Comparison of ENCODE assay signal across 13 mouse cellular contexts in genomic region chr1:119407691-119408315, GRCm38 (mm10). TPM values are rescaled to one million over a fixed set of nuclear protein-coding genes. Genes with fewer than 3 reads are reported as not detected.
DNase-seq lines count a peak whose midpoint lies in the region; ATAC-seq lines count a peak whose summit lies in the region.
"Had no signal": no experiment of that assay in that cellular context is flagged by ENCODE, and none has a peak within 500 bp of the region (broad histone marks: within the 10 kb centered on the region; RNA-seq: fewer than 3 reads in every experiment).

No protein-coding gene starts in this region.

- H3K4me3 ChIP-seq in hindbrain, embryonic 13.5 days = no peak overlapping the region
- H3K4me3 ChIP-seq in hindbrain, embryonic 11.5 days (ENCODE audit: low read depth, low read length) = no peak overlapping the region
- H3K4me3 ChIP-seq in hindbrain, embryonic 14.5 days (replicated peaks; ENCODE audit: low read length) = no peak overlapping the region
- H3K4me3 ChIP-seq in kidney, embryonic 16.5 days (ENCODE audit: low read length) = no peak overlapping the region
- no peak overlapping the region for H3K4me3 ChIP-seq in midbrain, embryonic 16.5 days (ENCODE audit: low read depth, low read length)
- H3K4me3 ChIP-seq: heart, embryonic 13.5 days had no signal

- H3K27me3 ChIP-seq in hindbrain, embryonic 13.5 days = peaks cover 21% of the 10 kb centered on the region
- H3K27me3 ChIP-seq in hindbrain, embryonic 11.5 days (ENCODE audit: control insufficient read depth, insufficient read depth, low read length) = no peaks in the 10 kb centered on the region
- no peaks in the 10 kb centered on the region for H3K27me3 ChIP-seq in hindbrain, embryonic 14.5 days (ENCODE audit: control insufficient read depth, insufficient read depth, low read length)
- no peaks in the 10 kb centered on the region for H3K27me3 ChIP-seq in kidney, embryonic 16.5 days (ENCODE audit: insufficient read depth, low read length)
- no peaks in the 10 kb centered on the region for H3K27me3 ChIP-seq in midbrain, embryonic 16.5 days (ENCODE audit: control insufficient read depth, insufficient read depth, low read depth, low read length)

- no peaks in the 10 kb centered on the region for H3K9me3 ChIP-seq in hindbrain, embryonic 13.5 days
- no peaks in the 10 kb centered on the region for H3K9me3 ChIP-seq in hindbrain, embryonic 11.5 days (ENCODE audit: control insufficient read depth, low read length)
- no peaks in the 10 kb centered on the region for H3K9me3 ChIP-seq in hindbrain, embryonic 14.5 days (ENCODE audit: control insufficient read depth, low read length)
- H3K9me3 ChIP-seq in kidney, embryonic 16.5 days (ENCODE audit: low read length) = no peaks in the 10 kb centered on the region
- no peaks in the 10 kb centered on the region for H3K9me3 ChIP-seq in midbrain, embryonic 16.5 days (replicated peaks; ENCODE audit: control insufficient read depth, low read length, poor library complexity, severe bottlenecking)
- H3K9me3 ChIP-seq: heart, embryonic 13.5 days had no signal

- H3K36me3 ChIP-seq in hindbrain, embryonic 13.5 days = no peaks in the 10 kb centered on the region
- H3K36me3 ChIP-seq in hindbrain, embryonic 11.5 days (ENCODE audit: control insufficient read depth, insufficient read depth, low read length) = no peaks in the 10 kb centered on the region
- H3K36me3 ChIP-seq in hindbrain, embryonic 14.5 days (replicated peaks; ENCODE audit: control insufficient read depth, insufficient read depth) = no peaks in the 10 kb centered on the region
- H3K36me3 ChIP-seq in kidney, embryonic 16.5 days (ENCODE audit: insufficient read depth, low read length) = no peaks in the 10 kb centered on the region
- no peaks in the 10 kb centered on the region for H3K36me3 ChIP-seq in midbrain, embryonic 16.5 days (ENCODE audit: control insufficient read depth, insufficient read depth, low read length)
- H3K36me3 ChIP-seq: heart, embryonic 13.5 days had no signal

- no peak overlapping the region for H3K4me2 ChIP-seq in hindbrain, embryonic 13.5 days
- no peak overlapping the region for H3K4me2 ChIP-seq in hindbrain, embryonic 11.5 days (replicated peaks; ENCODE audit: low read depth, low read length)
- no peak overlapping the region for H3K4me2 ChIP-seq in hindbrain, embryonic 14.5 days (replicated peaks)
- no peak overlapping the region for H3K4me2 ChIP-seq in kidney, embryonic 16.5 days (replicated peaks; ENCODE audit: low read depth, low read length)
- no peak overlapping the region for H3K4me2 ChIP-seq in midbrain, embryonic 16.5 days (ENCODE audit: low read length)
- H3K4me2 ChIP-seq: heart, embryonic 13.5 days had no signal

- H3K27ac ChIP-seq in hindbrain, embryonic 13.5 days = no peak overlapping the region
- H3K27ac ChIP-seq in hindbrain, embryonic 11.5 days (ENCODE audit: low read depth, low read length) = no peak overlapping the region
- H3K27ac ChIP-seq in hindbrain, embryonic 14.5 days = no peak overlapping the region
- peak overlapping the region; percentile 35; the same call in 1 of the 2 replicates for H3K27ac ChIP-seq in kidney, embryonic 16.5 days (ENCODE audit: low read length)
- H3K27ac ChIP-seq in midbrain, embryonic 16.5 days (ENCODE audit: low read length) = no peak overlapping the region
- H3K27ac ChIP-seq: heart, embryonic 13.5 days had no signal

- no peak for DNase-seq in hindbrain, embryonic 11.5 days (ENCODE audit: low spot score)
- DNase-seq in hindbrain, embryonic 14.5 days (ENCODE audit: low spot score) = peak; percentile 56
- no peak for DNase-seq in urinary bladder, postnatal 25 days (ENCODE audit: low spot score)
- no peak for DNase-seq in cerebellum, adult 8-10 months
- DNase-seq in ovary, postnatal 10 days (ENCODE audit: low spot score) = no peak
- DNase-seq: cerebellum, adult 18-20 months; gastrocnemius, postnatal 36 days; right cerebral cortex, postnatal 4 days; thymus, postnatal 4 days had no signal

- H3K9ac ChIP-seq in hindbrain, embryonic 13.5 days = no peak overlapping the region
- H3K9ac ChIP-seq in hindbrain, embryonic 11.5 days (ENCODE audit: low read depth, low read length) = no peak overlapping the region
- no peak overlapping the region for H3K9ac ChIP-seq in hindbrain, embryonic 14.5 days
- H3K9ac ChIP-seq in kidney, embryonic 16.5 days (replicated peaks; ENCODE audit: low read length) = no peak overlapping the region
- H3K9ac ChIP-seq in midbrain, embryonic 16.5 days (ENCODE audit: low read depth, low read length) = no peak overlapping the region
- H3K9ac ChIP-seq: heart, embryonic 13.5 days had no signal

- 15% methylated on average over 6 of the region's 6 CpGs for WGBS in hindbrain, embryonic 13.5 days
- 36% methylated on average over 6 of the region's 6 CpGs for WGBS in hindbrain, embryonic 11.5 days
- WGBS in hindbrain, embryonic 14.5 days = 18% methylated on average over 6 of the region's 6 CpGs
- WGBS in kidney, embryonic 16.5 days = 32% methylated on average over 6 of the region's 6 CpGs
- 18% methylated on average over 6 of the region's 6 CpGs for WGBS in midbrain, embryonic 16.5 days

- ATAC-seq in hindbrain, embryonic 13.5 days (ENCODE audit: low FRiP score) = peak; percentile 55
- no peak for ATAC-seq in hindbrain, embryonic 11.5 days (ENCODE audit: low FRiP score)
- ATAC-seq in hindbrain, embryonic 14.5 days (ENCODE audit: low FRiP score) = peak; percentile 52; the same call in 1 of the 2 replicates
- peak; percentile 81; the same call in 1 of the 2 replicates for ATAC-seq in kidney, embryonic 16.5 days (ENCODE audit: low FRiP score, low TSS enrichment)
- peak; percentile 77 for ATAC-seq in midbrain, embryonic 16.5 days

- peaks cover 27% of the 10 kb centered on the region for H3K4me1 ChIP-seq in hindbrain, embryonic 13.5 days (replicated peaks)
- no peaks in the 10 kb centered on the region for H3K4me1 ChIP-seq in hindbrain, embryonic 11.5 days (replicated peaks; ENCODE audit: control insufficient read depth, insufficient read depth, low read length)
- H3K4me1 ChIP-seq in hindbrain, embryonic 14.5 days (replicated peaks; ENCODE audit: control insufficient read depth, insufficient read depth, low read length) = peaks cover 7% of the 10 kb centered on the region; the same call in 1 of the 2 replicates
- H3K4me1 ChIP-seq in kidney, embryonic 16.5 days (ENCODE audit: insufficient read depth, low read length) = peaks cover 6% of the 10 kb centered on the region; the same call in 1 of the 2 replicates
- H3K4me1 ChIP-seq in midbrain, embryonic 16.5 days (ENCODE audit: control insufficient read depth, insufficient read depth, low read length) = no peaks in the 10 kb centered on the region

RNA-seq across cellular contexts. Expression of gene Inhbb, which starts 14.2 kb away (rescaled TPM):
- 2.2 and 2.7 TPM in 2 replicates for polyA plus RNA-seq in hindbrain, embryonic 13.5 days (2015; fragmentation: Nextera tagmentation; extraction: Ambion mirVana)
- 0.32 and 1.0 TPM in 2 replicates for polyA plus RNA-seq in hindbrain, embryonic 11.5 days (2014; fragmentation: Nextera tagmentation; extraction: Ambion mirVana)
- polyA plus RNA-seq in hindbrain, embryonic 14.5 days (2014; fragmentation: Nextera tagmentation; extraction: Ambion mirVana) = 1.8 and 2.7 TPM in 2 replicates
- 0.32 and 0.36 TPM in 2 replicates for polyA plus RNA-seq in kidney, embryonic 16.5 days (2015; fragmentation: Nextera tagmentation; extraction: Ambion mirVana)
- 1.8 and 1.9 TPM in 2 replicates for polyA plus RNA-seq in midbrain, embryonic 16.5 days (2015; fragmentation: Nextera tagmentation; extraction: Ambion mirVana)
